Mouse (Mus musculus) megakaryocyte progenitor cell, adult 5-6 weeks (primary cell): Measurements from ENCODE around the gene Clpp. TPM values are rescaled to one million over a fixed set of nuclear protein-coding genes. Genes with fewer than 3 reads are reported as not detected.

ENCODE experiments used
- ATAC-seq: replicated peaks from 2 replicates; pipeline ENCODE4 v1.8.0; 2016; ENCODE audit warnings: mild to moderate bottlenecking, moderate TSS enrichment, inconsistent platforms; ENCODE audit not compliant: poor library complexity
- total RNA-seq, 2 experiments: library from RNA; stranded (forward) in 1 of 2; stranded (reverse) in 1 of 2; fragments of 157-497, 149-512 nt in 1 of 2; fragments of 200-1000 nt in 1 of 2; gene quantifications; 2 replicates each; pipeline versions ENCODE4 v1.2.3 to v1.2.4; 2015 to 2017

Gene Clpp
- total RNA-seq (2015) (61.2 and 75.2 TPM in 2 replicates), total RNA-seq (2017) (80.5 and 84.9 TPM in 2 replicates)

GRCm38 (mm10) chr17:56990115-56990746 is at the start of gene Clpp:
Gene Clpp (plus strand): TSS chr17:56990305.
- peak; percentile 92 for ATAC-seq

- ATAC-seq: peak; percentile 98
Observed at GRCm38 (mm10) chr17:56950915-56951314, 39.2 kb upstream of the Clpp start.

- no peak for ATAC-seq
Observed at GRCm38 (mm10) chr17:56952639-56953038, 37.5 kb upstream of the Clpp start.

DNA sequence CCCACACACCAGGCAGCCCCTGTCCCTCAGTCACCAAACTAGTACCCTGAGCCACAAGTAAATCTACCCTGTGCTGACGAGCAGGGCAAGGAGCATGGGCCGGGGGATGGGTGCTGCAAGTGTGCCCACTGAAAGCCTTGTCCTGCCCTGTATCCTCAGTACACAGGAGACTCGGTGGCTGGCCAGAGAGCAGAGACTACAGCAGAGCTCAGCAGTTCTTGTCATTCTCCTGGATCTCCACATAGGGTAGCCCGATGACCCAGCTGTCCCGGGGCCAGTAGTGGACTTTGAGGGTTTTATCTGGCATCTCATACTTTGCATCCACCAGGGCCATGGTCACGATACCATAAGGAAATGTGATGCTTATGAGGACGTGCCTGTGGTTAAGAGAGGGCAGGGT is 35.2 kb upstream of the Clpp start:
- ATAC-seq: no peak

DNA sequence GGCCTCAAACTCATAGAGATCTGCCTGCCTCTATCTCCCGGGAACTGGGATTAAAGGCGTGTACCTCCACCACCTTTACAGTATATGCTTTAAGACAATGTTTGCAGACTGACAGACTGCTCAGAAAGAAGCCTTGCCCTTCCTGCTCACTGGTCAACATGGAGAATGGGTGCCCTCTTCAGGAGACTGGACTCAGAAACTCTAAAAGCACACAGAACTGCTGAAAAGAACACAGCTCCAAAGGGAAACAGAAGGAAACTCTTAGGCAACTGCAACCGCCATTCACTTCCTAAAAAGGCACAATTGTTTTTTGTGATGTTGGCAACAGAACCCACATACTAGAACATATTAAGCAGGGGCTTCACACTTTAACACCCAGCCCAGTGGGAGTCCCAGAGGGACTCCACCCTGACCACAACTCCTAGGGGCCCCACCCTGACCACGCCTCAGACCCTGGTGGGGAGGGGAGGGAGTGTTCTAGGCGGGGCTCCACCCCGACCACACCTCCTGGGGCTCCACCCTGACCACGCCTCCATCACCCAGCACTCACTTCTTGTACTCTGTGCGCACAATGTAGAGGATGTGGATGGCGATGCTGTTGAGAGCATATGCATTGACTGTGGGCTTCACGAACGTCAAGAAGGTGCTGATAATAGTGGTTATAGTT is 32.2 kb upstream of the Clpp start:
- peak; percentile 98 for ATAC-seq

DNA sequence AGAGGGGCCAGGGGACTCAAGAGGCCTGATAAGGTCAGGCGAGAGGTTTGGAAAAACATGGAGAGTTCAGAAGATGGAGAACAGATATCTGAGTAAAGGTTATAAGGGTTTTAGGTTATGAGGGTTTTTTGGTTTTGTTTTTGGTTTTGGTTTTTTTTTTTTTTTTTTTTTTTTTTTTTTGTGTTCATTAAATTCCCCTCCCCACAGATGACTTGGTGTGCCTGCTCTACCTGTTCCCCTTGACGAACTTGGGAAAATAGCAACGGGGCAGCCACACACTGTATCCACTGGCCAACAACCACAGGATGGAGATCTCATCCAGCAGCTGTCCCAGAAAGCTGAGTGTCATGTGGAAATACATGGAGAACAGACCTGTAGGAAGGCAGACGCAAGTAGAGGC is 31.4 kb upstream of the Clpp start:
- no peak for ATAC-seq

DNA sequence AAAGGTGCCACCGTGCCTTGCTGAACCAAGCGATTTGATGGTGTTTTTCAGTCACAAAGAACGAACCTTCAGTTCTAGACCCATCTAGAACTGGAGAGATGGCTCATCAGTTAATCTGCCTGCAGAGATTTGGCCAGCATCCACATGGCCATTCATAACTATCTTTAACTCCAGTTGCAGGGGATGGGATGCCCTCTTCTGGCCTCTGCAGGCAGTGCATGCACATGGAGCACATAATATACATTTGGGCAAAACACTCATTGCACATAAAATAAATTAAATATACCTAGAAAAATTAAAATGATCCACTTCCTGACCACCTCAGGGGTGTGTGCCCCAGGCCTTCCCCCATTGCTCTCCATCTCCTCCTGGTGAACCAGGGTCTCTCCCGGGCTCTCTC is 28.2 kb upstream of the Clpp start:
- no peak for ATAC-seq

GRCm38 (mm10) chr17:56962642-56963405 is 27.3 kb upstream of the Clpp start:
- ATAC-seq: no peak

DNA sequence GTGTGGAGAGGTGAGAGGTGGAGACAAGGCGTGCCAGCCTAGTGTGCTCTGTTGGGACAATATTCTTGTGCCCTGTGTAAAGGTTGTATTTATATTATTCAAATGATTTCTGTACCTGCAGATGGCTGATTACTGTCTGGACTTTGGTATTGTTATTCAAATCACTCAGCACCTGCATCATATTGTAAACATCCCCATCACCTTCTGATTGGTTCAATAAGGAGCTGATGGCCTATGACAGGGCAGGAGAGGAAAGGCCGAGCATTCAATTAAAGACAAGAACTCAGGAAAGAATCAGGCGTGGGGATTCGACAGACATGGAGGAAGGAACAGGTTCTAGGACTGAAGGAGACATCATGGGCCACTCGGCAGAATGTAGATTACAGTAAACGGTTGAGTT is 26.5 kb upstream of the Clpp start:
- ATAC-seq: no peak

- ATAC-seq: no peak
Observed at GRCm38 (mm10) chr17:56969321-56969720, 20.8 kb upstream of the Clpp start.

DNA sequence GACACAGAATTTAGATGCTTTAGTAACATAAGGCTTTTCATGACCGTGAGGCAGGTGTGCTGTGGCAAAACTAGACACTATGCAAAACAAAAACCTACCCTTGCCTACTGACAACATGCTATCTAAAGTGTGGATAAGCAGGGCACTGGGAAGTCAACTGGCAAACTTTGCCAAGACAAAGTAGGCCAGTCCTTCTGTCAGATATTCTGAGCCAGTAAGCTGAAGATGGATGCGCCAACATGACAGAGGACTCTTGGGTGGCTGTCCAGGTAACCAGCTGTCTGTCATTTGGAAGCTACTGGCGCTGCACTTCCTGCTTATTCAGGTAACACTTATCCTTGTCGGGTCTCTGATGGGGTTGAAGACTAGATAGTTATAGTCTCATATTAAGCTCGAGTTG is 20.0 kb upstream of the Clpp start:
- no peak for ATAC-seq

DNA sequence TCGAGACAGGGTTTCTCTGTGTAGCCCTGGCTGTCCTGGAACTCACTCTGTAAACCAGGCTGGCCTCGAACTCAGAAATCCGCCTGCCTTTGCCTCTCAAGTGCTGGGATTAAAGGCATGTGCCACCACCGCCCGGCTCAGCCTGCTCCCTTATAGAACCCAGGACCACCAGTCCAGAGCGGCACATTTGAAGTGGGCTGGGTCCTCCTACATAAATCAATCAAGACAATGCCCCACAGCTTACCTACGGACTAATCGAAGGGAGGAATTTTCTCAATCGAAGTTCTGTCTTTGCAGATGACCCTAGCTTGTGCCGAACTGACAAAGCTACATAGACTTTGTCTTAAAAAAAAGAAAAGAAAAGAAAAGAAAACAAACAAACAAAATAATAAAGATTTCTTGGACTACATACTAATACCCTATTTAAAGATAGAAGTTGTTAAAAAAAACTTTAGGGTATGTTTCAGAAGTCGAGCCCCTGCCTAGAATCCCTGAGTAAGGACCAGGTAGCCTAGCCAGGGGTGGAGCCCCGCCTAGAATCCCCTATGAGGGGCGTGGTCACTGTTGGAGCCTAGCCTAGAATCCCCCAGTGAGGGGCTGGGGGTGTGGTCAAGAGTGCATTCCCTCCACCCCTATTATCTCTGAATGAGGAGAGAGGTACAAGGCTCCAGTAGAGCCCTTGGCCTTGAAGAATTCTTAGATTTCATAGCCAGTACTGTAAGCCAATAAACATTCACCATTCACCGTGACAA is 16.0 kb upstream of the Clpp start:
- ATAC-seq: no peak

DNA sequence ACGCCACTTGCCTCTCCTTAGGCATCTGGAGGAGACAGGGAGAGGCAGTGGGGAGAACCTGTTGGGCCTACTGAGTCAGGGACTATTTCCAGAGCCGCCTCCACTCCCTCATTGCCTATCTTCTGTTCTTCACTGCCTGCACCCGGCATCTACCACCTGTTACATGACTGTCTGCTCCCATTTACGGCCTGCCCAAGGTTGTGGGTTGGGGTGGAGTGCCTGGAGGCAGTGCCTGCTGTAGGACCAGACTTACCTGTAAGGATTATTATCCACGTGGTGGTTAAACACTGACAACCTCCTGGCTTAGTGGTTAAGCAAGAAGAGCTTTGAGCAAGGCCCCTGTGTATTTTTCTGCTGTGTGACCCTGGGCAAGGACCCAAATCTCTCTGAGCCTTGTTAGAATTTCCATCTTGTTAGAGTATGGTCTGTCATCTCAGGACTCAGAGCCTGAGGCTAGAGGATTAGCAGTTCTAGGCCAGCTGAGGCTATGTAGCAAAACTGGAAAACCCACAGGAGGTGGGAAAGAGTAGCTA is 15.3 kb upstream of the Clpp start:
- ATAC-seq: no peak

GRCm38 (mm10) chr17:56975391-56975790 is 14.7 kb upstream of the Clpp start:
- no peak for ATAC-seq

DNA sequence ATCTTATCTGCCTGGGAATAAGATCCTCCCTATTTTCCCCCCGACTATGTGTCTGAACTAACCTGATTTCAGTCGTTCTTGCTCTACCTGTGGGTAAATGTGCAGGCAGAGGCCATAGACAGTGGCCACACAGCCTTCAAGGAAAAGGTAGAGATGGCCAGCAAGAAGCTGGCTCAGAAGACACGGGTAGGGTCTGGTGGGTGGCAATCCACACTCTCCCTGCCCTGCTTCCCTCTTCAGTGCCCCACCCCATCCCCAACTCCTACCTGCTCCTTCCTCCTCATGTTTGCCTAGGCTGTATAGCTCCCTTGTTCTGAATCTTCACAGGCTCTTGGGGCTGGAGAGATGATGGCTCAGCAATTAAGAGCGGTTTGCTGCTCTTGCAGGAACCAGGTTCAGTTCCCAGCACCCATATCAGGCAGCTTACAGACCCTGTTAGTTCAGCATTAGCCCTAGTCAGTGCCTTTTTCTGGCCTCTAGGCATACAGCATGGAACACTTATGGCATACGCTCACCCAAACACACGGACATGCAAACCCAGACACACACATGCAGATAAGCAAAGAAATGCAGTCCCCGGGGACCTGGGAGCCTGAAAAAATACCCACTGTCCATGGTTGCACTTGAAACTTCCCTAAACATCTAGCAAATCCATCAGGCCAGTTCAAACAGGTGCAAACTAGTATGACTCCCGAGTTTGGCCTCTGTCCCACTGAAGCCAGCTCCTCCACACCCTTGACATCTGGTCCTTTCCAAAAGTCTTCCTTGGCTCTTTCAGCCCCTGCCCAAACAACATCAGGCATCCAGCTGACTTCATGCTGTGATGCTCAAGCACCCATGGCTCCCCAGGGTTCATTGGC is 13.3 kb upstream of the Clpp start:
- ATAC-seq: no peak

GRCm38 (mm10) chr17:56979524-56979923 is 10.6 kb upstream of the Clpp start:
- ATAC-seq: no peak

GRCm38 (mm10) chr17:56981049-56981448 is 9.1 kb upstream of the Clpp start:
- no peak for ATAC-seq

DNA sequence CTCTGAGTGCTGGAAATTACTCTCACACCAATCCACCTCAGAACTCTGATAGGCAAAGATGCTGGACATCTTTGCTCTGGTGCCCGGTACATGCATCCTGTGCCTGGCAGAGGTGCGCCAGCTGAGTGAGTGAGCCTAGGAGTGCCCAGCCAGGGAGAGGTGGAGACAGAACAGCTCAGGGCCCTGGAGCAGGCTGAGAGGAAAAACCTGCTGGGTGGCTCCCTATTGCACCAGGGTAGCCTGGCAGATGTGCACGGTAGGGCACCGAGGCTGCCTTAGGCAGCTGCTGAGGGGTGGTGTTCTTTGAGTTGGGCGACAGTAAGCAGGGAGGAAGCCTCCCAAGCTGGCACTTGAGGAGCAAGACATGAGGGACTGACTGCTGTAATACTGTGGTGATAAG is 8.1 kb upstream of the Clpp start, which contains the start of gene Acer1:
TSS of gene Acer1 (minus strand) at position 114 of the 400 bp plus-strand sequence.
- 0 out of 2 replicates have a peak, but pooled peaks have one; percentile 17 for ATAC-seq

- no peak for ATAC-seq
Observed at GRCm38 (mm10) chr17:56984886-56985285, 5.2 kb upstream of the Clpp start.

DNA sequence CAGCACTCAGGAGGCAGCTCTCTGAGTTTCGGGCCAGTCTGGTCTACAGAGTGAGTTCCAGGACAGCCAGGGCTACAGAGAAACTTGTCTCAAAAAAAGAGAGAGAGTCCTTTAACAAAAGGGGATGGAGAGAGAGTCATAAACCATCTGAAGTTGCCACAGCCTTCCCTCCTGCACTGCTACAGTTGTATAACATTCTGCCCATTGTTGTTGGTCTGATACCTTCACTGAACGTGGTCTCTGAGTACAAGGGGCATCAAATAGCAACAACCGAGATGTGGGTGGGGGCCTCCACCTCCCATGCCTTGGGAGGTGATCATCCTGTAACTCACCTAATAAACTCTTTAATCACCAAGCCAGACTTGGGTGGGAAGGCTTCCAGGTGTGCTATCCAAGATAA is 4.4 kb upstream of the Clpp start:
- no peak for ATAC-seq
